Mouse (Mus musculus): Measurements from ENCODE around the gene Hoxc5.

Hoxc5 gene

DNA sequence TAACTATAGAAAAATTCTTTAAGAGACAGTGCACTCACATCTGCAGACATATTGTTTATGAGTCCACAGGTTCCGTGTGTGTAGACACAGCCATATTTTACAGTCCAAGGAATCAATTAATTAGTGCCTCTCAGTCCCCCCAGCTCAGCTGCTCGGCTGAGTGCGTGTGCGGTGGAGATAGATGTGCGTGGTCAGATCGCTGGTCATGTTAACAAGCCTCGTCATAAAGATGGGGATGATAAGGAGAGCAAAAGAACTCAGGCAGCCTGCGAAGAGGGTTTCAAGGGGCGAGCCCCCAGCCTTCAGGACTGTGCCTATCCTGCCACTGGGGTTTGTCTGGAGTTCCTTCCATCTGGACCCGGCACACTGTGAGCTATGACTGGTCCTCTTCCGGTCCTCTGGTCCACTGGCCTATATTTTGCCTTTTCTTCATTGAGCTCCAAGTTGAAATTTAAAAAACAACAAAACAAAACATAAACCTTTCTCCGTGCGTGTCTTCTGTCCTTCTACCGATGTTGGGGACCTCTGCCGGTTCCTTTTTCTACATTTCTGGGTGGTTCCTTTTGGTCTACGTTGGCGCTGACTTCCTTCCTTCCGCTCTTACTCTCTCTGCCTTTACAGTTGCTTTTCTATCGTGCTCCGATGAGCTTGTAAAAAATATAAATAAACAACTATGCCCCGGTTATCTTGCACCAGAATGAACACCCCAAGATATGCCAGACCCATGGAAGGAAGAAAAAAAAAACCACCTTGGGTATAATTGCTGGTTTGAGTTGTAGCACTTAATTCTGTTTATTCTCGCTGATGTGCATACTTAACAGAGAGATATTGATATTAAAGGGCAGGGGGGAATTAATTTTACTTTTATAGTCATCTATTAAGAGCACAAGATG lies 21.8 kb upstream of the Hoxc5 start:
- DNase-seq: no peak

DNA sequence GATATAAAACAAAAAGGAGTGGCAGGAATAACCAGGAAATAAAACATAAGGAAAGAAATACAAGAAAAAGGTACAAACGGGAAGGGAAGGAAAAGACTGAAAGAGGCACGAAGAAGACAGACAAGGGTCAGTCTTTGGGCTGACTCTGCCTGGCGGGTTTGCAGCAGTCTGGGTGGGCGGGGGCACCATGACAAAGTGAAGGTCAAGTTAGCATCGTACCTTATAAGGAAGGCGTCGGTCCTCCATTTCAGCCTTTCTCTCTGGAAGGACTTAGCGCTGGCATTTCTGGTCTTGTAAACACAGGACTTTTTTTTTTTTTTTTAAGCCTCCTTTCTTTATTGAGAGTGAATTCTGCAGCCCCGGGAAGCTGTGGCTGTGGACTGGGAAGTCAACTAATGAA lies 20.0 kb upstream of the Hoxc5 start:
- no peak for DNase-seq

DNA sequence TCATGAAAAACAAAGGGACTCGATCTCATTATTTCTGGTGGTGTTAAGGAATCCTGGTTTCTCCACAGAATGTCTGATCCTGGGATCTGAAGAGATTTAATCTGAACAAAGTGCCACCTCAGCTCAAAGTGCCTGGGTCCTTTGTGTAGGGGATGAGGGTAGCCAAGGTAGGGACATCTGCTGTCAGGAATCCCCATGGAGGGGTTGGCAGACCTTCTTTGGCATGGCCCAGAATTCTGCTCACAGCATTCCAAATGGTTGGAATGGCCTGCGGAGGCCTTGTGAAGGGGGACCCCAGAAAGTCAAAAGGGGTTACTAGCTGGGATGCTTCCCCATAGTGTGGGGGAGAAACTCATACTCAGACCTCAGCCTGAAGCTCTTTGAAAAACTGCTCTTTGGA lies 18.4 kb upstream of the Hoxc5 start:
- no peak for DNase-seq

DNA sequence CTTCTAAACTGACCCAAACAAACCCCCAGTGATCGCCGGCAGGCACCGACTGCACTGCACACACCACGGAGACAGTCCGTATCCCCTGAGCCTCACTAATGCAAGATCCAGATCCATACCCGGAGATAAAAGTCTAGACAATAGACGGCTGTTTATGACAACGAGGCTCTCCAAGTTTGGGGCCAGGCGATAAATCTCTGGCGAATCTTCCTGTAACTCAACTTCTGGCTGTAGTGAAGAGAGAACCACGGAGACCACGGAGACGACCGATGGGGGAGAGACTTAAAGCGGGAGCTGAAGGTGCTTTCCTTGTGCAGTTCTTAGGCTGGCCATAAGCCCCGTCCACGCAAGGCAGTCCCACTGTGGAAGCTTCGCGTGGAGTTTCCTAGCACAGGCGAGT lies 17.5 kb upstream of the Hoxc5 start:
- DNase-seq: no peak

DNA sequence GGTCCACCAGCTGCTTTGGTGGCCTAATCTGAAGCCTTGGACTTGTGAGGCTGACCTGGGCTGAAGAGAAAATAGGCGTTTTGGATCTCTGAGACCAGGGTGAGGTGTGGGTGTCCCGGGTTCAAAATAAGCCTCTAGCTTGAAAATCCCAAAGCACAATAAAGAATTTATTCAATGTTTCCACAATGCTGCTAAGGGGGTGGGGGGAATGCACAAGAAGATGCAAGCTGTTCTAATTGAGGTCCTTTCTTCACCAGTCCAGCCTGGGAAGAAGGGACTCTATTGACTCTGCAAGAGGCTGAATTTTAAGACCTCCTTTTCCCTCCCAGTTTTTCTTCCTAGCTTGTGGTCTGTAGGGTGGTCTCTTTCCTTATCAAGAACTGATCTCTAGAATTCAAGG lies 16.4 kb upstream of the Hoxc5 start:
- DNase-seq: no peak

DNA sequence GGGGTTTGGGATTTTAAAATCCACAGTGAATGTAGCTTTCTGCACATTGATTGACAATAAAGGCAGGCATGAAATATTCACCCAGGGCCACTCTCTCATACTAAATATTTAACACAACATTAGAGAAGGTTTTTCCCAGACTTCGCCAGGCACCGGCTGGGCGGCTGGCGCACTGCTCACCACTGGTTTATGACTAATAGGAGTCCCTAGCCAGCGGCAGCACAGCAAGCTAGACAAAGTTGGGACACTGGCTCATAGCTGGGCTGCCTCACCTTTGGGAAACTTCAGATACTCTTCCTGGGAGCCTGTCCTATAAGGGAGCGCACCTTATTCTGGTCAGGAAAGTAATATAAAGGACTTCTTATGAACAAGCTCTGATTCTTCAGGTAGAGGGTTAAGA lies 13.7 kb upstream of the Hoxc5 start:
- no peak for DNase-seq

DNA sequence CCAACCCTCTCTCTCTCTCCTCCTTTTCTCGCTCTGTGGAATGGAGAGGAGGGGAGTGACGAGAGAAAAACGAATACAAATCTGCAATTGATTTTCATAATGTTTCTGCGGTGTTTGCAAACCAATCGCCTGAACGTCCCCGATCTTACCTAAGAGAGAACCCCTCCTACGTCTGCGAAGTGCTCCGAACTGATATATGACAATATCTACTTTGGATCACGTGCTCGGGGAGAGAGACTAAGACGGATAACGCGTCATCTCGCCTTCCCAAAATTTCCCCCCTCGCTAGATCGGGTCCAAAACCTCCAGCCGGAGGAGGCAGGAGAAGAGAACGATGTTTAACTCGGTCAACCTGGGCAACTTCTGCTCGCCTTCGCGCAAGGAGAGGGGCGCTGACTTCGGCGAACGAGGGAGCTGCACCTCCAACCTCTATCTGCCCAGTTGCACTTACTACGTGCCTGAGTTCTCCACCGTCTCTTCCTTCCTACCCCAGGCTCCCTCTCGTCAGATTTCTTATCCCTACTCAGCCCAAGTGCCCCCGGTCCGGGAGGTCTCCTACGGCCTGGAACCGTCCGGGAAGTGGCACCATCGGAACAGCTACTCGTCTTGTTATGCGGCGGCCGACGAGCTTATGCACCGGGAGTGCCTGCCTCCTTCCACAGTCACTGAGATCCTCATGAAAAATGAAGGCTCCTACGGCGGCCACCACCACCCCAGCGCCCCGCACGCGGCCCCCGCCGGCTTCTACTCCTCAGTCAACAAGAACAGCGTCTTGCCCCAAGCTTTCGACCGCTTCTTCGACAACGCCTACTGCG lies 12.8 kb upstream of the Hoxc5 start, which contains the start of gene Hoxc11:
Gene Hoxc11 (plus strand): TSS at position 236 of the 815 bp plus-strand sequence.
- no peak for DNase-seq

DNA sequence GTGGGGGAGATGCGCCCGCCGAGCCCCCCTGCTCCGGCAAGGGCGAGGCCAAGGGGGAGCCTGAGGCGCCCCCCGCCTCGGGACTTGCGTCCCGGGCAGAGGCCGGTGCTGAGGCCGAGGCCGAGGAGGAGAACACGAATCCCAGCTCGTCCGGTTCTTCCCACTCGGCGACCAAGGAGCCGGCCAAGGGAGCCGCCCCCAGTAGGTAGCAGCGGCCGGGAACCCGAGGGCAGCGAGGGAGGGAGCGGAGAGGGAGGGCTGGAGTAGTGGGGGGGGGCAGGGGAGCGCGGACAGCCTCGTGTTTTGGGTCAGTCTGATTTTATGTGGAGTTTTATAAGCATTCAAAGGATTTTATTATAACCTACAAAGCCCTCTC lies 12.2 kb upstream of the Hoxc5 start:
- DNase-seq: no peak

DNA sequence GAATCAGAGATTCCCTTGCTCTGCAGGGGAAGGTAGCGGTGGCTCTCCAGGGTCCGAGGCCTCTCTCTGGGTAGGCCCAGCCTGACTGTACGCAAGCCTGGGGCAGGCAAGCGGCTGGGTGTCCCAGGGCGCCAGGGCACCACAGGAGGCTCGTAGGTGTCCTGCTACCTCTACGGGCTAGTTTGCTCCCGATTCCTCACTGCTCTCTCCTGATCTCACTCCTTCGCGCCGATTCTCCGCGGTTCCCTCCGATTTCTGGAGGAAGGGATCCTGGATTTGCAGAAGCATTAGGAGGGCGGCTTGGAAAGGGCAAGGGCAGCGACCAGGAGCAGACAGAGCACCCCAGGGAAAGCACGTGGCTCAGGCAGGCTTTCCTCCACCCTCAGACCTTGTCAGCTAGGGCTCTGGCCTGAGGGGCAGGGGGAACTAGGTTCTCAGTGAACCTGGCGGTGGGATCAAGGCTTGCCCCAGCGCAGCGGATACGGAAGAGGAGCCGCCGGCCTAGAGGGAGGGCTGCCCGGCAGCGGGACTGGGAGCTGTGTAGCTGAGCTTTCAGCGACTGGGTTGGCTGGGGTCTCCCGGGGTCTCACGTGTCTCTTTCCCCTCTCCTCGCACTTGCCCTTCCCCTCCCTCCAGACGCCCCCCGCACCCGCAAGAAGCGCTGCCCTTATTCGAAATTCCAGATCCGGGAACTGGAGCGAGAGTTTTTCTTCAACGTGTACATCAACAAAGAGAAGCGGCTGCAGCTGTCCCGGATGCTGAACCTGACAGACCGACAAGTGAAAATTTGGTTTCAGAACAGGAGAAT lies 11.2 kb upstream of the Hoxc5 start:
- no peak for DNase-seq

DNA sequence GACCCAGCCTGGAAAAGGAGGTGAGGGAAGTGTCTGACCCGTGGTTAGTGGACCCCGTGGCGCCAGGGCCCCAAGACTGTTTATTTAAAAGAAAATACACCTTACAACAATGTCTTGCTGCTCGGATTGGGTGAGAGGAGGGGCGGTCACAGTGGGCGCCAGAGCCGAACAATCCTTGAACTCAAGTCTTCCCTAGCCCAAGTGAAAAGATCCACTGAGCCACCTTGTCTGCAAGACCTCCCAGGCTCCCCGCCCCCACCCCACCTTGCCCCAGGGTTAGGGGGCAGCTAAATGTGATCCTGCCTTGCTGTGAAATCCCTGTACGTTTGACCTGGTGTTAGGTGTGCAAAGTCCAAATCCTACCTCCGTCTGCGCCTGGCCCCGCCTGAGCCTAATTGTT lies 10.3 kb upstream of the Hoxc5 start:
- DNase-seq: no peak

DNA sequence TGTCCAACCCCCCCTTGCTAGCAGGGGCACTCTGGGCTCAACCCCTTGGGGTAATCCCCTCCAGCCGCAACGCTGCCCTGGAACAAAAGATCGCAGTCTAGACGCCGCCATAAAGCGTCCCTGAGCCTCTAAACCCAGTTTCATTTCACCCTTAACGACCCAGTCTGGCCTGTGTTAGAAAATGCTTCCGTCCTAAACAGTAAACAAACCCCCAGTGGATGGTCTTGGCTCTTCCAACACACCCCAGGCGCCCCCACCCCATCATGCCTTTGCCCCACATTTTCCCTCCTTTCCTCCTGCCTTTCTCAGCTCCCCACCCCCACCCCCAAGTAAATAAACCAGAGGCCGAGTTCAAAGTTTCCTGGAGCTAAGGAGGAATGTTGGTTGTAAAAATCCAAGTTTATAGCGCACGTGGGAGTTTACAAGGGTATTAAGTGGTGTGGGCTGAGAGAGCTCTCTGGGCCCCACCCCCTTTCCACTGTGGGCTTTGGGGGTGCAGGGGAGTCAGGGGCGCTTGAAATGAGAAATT lies 7.5 kb upstream of the Hoxc5 start:
- DNase-seq: no peak

DNA sequence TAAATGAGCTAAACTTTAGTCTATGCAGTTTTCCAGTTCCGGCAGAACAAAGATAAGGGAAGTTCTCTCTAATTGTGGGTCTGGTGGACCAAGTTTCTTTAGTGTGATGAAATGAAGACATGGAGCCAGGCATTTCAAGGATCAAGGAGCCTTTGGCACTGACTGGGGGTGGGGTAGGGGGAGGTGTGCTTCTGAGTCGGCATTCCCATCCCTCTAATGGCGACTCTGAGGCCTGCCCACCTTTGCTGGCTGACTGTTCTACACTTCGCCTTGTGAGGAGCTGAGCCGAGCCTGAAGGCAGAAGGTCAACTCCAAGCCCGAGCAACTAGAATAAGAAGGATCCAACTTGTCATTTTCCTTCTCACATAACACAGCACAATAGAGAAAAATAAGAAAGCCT lies 5.5 kb upstream of the Hoxc5 start:
- no peak for DNase-seq

DNA sequence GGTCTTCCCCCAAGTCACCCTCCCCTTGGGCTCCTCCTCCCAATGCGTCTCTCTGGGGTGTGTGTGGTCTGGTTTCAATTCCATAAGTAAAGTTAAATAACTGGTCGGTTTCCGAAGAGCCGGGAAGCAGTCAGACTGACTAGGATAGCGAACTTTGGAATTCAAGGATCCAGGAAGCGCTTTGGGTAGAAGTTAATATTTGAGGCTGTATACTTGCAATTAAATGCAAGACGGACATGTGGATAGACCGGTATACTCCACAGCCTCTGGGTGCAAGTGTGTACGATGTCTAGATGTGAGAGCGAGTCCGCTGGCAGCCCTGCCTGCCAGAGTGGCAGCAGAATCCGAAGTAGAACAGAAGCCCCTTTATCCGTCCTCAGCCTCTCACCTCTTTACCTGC lies 4.8 kb upstream of the Hoxc5 start:
- no peak for DNase-seq

DNA sequence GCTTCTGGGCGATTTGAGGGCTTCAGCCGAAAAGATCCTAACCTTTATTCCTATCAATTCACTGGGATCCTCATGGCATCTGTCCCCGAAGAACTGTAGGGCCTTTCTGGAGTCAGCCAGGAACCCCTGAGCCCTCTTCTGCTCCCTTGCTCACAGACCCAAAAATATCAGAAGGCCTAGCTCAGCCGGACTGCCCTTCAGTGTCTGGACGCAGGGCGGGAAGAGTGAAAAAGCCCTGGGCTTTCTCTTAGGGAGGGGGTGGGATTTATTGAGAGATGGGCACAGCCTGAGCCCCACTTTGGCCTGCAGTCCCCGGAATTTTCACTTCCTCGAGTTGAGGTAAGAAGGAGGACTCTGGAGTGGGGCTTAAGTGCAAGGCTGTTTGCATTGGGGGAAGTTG lies 4.0 kb upstream of the Hoxc5 start:
- DNase-seq: no peak

DNA sequence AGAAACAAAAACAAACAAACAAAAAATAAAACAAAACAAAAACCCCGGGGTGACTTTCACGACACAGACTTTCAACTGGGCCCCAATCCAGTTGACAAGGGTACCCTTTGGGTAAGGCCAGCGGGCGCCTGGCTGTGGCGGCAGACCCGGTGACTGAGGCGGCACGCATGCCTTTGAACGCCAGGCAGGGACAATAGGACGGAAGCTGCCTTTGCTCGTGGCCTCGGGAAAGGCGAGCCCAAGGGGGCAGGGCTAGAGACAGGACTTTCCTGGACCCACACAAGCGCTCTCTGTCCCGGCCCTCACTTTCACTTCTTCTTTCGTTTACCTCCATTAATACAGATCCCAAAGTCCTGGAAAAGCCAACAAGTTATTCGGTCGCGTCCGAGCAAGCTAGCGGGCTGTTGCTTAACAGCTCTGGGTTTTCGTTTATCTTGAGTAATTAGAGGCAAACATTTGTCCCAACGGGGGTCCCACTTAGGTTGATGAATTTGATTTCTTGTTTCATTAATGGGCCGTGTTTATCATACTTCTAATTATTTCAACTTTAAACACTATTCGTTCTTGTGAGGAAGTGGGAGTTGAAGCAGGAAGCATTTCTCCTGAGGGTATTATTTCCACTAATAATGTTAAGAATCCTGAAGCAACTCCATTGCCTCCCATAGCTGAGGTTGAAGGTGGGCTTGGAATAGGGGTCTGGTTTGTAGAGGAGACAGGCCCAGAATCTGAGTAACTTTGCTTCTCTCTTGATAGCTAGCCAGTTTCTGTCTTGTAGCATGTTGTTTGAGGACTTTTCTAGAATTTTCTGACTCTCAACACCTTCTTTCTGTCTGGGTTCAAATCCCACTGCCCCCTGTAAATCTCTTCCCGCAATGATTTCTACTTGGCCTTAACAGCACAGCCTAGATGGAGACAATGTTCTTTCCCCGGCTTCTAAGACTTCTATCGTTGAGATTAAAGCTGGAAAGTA lies 3.3 kb upstream of the Hoxc5 start:
- DNase-seq: no peak

DNA sequence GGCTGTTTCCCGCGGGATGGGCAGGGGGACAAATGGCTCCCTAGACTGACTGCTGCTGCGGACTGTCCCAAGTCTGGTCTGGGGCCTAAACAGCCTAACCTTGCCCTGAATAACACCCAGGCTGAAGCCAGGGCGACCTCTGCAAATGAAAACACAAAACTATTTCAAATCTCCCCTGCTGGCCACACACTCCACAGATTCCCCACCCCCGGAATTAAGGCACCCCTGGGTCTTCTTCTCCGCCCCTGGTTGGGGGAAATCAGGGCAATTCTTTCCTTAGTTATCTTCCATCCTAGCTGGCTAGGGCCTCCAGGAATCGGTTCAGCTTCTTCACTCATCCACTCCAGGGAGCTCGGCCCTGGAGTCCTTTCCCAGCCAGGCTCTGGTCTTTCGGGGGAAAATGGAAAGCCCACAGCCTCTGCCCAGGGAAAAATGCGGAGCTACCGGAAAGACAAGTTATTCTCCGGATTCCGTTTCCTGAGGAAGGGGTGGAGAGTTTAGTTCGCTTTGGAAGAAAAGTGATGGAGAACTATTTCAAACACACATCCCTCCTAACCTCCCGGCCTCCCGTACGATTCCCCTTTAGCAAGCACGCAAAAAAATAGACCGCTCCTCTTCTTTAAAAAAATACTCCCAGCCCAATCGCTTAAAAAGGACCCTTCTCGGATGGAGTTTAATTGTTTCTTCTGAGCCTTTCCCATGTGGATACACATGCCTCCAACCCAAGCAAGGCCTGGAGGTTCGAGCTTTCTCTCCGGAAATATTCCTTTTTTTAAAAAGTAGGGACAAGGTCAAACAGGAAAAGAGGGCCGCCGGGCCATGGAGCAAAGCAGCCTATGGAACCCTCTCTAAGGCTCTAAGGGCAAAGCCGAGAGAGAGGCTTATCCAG lies 2.0 kb upstream of the Hoxc5 start:
- no peak for DNase-seq

DNA sequence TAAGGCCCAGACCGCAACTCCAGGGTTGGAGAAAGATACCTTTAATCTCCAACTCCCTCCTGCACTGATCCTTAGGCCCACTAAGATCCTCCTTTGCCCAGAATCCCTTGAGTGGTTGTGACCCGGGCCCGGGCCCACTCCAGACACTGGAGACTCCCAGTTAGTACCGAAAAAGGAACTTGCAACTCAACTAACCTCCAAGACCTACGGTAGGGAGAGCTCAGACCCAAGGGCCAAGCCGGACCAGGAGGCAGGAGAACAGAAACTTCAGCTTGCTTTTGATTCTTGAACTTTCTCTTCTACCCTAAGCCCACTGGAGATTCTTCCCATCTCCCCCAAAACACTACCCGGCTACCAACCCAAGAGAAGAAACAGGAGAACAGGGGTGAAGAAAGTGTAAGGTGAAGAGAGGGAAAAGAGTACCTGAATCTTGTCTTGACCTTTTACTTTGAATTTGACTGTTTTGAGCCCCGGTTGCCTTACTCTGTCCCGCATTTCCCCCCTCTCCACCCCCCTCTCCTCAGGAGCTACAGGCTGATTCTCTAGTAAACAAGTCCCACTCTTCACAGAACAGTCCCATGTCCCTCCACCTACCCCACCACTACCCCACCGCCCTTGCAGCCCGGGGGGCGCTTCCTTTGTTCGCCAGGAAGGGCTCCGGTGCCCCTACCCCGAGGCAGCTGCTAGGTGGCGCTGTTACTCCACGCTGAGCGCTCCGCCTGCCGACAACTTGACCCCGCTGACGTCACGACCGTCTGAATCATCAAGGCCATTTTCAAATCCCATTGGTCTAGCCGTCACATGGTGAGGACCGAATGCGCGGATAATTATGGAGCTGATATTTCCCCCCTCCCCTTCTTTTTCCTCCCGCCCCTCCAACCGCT lies 1.1 kb upstream of the Hoxc5 start:
- peak in 1 of 2 experiments; percentile 18 for DNase-seq

DNA sequence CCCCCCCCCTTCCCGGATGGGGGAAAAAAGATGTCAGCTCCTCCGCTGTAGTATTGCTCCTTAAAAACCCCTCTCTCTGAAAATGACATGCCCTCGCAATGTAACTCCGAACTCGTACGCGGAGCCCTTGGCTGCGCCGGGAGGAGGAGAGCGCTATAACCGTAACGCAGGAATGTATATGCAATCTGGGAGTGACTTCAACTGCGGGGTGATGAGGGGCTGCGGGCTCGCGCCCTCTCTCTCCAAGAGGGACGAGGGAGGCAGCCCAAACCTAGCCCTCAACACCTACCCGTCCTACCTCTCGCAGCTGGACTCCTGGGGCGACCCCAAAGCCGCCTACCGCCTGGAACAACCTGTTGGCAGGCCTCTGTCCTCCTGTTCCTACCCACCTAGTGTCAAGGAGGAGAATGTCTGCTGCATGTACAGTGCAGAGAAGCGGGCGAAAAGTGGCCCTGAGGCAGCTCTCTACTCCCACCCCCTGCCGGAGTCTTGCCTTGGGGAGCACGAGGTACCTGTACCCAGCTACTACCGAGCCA lies 399 bp upstream of the Hoxc5 start, which contains the start of gene Hoxc10:
Gene Hoxc10 (plus strand): TSS at position 21 of the 536 bp plus-strand sequence.
- no peak for DNase-seq

Data from cerebellum, adult 18-20 months (tissue).